Mouse (Mus musculus) left cerebral cortex, postnatal 36 days (tissue): ENCODE measurements at regions not wholly inside any gene's neighbourhood (a gene's known extent, or its start where the extent isn't known, plus 50 kb on each side); places are given as distances from the start of the nearest gene placed in this dataset.

Experiments used
- DNase-seq, 2 experiments: peaks; one replicate each; pipeline ENCODE4 v3.0.0; 2021 to 2022; ENCODE audit warnings: low spot score in 2 of 2, mixed read lengths in 1 of 2
- intact Hi-C: fragments of 180-260 bp; cut with DNase I; formaldehyde crosslinking; loops from one replicate; pipeline ENCODE4 v1.15.1; 2025

DNA sequence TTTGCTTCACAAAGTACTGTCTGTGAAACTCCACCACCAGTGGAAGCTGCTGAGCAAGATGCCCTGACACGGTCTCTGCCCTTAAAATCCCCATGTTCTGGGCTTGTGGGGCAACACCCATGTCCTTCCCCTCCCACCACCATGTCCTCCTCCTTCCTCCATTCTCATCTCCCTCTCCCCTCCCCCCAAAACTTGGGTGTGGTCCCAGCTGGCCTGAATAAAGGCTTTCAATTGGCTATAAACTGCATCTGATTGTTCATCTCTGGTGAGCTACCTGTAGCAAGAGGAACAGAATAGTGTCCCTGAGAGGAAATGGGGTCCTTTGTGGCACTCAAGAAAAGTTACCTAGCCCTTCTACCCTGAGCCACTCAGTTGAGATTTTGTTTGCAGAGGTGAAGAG, 91.8 kb downstream of the Slc16a9 start:
- intact Hi-C loops = no loop called here
- no peak for DNase-seq

DNA sequence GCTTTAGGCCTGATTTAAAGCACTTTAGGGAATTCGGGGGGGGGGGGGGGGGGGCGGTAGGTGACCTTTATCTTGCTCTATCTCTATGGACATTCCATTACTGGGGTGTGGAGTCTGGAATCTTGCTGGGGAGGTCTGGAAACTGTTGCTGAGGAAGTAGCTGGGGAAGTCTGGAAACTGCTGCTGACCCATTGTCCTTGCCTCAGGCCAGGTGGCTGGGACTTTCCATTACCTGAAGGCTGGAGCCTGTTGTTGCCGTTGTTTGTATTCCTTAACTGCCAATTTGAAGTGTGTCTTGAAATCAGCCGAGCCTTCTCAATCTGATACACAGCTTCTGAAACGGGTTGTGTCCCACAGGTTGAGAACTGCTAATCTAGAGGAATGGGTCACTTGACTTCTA, 80.9 kb upstream of the Fam13c start:
- intact Hi-C loops = no loop called here
- DNase-seq = no peak

DNA sequence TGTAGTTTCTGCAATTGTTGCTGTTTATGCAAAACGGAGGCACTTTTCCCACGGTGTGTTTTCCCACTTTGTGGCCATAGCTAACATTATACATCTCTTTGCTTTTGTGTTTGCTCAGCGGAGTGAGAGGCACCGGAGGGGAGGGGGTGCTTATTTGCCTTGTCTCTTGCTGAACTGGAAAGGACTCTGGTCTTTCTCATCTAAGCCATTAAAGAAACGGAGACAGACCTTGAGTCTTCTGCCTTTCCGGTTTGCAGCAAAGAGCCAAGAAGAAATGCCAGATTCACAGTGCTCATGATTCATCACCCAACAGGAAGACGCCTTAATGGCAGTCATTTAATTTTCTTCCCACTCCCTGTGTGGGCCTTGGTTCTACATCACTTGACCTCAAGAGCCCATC, 80.4 kb upstream of the Fam13c start:
- intact Hi-C loops = loop anchor here (10.0 kb wide), 1 partner anchor 455 kb away; no protein-coding TSS in a partner anchor

DNA sequence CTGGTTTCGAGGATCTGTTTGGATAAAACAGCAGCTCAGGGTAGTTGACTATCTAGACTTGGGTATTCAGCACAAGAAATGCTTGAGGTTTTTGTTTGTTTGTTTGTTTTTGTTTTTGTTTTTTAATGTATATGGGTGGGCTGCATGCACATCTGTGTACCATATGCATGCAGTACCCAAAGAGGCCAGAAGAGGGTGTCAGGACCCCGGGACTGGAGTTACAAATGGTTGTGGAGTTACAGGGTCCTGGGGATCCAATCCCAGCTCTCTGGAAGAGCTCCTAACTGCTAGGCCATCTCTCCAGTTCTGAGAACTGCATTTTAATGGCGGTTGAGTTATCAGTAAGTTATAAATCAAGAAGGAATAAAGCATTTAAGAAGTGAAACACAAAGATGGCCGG, 77.2 kb upstream of the Fam13c start:
- intact Hi-C loops = loop anchor here (10.0 kb wide), 1 partner anchor 452 kb away; no protein-coding TSS in a partner anchor

More for the DNA sequence above, 80.4 kb upstream of the Fam13c start:
- DNase-seq = no peak

DNA sequence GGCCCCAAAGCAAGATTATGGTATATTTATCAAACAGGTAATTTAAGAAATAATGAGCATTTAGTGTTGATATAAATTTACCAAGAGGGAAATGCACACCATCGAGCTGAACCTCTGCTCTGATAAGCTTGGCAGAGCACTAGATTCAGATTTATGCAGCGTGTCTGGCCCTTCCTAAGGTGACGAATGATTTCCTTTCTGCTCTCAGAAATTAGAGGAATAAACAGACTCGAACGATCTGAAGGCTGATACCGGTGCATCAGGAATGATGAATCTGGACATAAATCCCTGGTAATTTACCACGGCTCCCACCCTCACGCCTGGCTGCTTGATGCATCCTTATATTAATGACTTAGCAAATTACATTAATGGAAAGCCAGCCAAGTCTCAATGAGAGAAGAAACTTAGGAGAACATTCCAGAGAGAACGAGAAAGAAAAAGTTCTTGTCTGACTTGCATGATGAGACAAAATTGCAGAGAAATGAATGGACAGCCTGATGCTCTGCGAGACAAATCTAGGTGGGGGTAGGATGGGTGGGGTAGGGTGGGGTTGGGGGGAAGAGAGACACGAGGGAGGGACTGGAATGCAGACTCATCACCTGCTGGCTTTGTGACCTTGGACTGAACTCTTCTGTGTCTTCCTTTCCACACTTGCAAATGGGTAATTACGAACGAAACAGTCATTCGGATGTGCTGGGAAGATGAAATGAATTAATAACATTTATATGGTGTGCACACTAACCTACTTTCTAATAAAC, 75.9 kb upstream of the Fam13c start:
- intact Hi-C loops = loop anchor here (10.0 kb wide), 1 partner anchor 450 kb away; no protein-coding TSS in a partner anchor
- no peak for DNase-seq

More for the DNA sequence above, 77.2 kb upstream of the Fam13c start:
- no peak for DNase-seq

DNA sequence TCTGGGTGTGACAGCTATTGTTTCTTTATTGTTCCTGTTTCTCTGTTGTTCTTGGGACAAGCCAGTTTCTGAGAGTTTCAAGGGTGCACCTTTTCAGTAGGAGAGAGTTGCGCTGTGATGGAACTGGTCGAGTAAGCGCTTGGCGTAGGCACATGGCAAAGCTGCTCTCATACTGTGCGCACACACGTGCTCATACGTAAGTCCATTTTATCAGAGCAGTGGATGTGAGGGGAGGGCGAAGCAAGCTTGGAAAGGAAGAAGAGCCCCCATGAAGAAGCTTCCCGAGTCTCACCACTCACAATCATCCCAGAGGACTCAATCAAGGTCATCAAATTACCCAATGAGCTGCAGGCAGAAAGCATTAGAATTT, 75.3 kb upstream of the Fam13c start:
- DNase-seq = no peak

DNA sequence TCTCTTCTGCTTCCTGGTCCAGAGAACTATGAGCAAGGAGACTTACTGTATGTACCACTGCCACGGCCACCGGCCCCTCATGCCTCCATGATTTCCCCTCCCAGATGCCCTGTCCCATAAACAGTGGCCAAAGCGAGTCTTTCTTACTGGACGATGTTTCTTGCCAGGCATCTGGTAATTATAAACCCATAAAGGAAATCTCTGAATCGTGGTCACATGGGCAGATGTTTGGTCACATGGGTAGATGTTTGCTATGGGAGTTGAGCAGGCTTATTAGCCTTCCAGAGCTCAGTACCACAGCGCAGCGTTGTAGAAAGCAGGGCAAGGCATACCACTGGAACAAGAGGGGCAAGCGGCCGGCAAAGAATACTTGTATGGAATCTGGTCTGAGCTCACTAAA, 74.8 kb upstream of the Fam13c start:
- intact Hi-C loops = loop anchor here (5.0 to 10.0 kb wide), 3 partner anchors 142 to 449 kb away; no protein-coding TSS in a partner anchor
- no peak for DNase-seq

More for the DNA sequence above, 75.3 kb upstream of the Fam13c start:
- intact Hi-C loops = loop anchor here (5.0 to 10.0 kb wide), 3 partner anchors 142 to 450 kb away; no protein-coding TSS in a partner anchor

DNA sequence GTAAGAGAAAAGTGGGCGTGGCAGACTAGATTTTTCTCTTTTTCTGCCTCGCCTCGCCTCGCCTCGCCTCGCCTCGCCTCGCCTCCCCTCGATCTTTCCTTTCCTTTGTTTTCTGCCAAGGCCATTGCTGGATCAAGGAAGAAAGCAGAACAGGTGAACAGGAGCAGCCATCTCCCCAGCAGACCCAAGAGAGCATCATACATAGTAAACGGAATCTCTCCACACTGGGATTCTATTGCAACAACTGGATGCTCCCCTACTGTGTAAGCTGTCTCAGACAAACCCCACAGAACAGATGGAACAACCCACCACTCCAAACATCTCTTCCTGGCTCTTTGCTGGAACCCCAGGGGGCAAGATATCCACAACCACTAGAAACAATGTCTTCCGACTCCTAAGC, 72.4 kb upstream of the Fam13c start:
- intact Hi-C loops = loop anchor here (5.0 to 10.0 kb wide), 3 partner anchors 139 to 447 kb away; no protein-coding TSS in a partner anchor
- DNase-seq = no peak

DNA sequence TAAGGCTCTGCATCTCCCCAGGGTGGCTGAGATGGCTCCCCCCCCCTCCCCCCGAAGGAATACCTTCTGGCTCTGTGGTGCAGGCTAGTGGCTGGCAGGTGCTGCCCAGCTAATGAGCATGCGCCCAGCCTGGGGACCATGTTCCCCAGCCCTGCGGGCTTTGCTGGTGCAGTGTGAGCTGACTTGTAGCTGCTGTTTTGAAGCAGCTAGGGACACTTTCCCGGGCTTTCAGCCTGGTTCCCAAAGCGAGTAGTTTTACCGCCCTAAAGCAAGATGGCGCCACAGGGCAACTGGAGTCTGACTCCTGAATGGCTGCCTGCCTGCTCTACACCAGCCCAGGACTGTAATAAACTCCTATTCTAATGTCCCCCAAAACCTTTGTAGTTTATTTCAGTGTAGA, 71.6 kb upstream of the Fam13c start:
- intact Hi-C loops = loop anchor here (5.0 to 10.0 kb wide), 3 partner anchors 139 to 446 kb away; no protein-coding TSS in a partner anchor
- peak; percentile 54 to 58 for DNase-seq

DNA sequence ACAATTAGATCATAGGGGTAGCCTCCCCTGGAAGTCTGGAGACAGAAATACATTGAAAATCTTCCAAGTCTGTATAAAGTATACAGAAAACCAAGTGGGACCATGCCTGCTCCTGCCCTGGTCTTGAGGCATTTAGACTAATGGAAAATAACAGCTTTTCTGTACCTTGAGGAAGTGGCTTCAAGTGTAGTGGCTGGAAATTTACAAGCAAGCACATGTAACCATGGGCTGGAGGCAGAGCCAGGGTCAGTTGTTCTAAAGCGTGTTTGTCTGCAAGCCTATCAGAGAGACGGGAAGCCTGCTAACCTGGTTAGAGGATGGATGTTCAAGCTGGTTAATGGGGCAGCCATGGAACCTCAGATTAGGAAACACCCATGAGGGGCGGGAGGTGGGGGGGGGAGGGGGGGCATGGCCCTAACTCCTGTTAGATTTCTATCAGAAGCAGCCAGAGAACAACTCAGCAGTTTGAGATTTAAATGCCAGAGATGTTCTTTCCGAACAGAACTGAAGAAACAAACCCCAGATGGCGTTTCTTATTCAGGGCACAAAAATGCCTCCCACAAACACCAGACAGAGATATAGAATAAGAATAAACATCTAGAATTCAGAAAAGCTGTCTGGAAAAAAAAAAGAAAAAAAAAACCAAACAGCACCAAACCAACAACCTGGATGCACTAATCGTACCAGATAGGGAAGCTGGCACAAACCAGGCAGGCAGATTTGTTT, 67.7 kb upstream of the Fam13c start:
- peak in 1 of 2 experiments; percentile 21 for DNase-seq
- intact Hi-C loops = loop anchor here (2.0 to 5.0 kb wide), 2 partner anchors 46 to 170 kb away; no protein-coding TSS in a partner anchor

DNA sequence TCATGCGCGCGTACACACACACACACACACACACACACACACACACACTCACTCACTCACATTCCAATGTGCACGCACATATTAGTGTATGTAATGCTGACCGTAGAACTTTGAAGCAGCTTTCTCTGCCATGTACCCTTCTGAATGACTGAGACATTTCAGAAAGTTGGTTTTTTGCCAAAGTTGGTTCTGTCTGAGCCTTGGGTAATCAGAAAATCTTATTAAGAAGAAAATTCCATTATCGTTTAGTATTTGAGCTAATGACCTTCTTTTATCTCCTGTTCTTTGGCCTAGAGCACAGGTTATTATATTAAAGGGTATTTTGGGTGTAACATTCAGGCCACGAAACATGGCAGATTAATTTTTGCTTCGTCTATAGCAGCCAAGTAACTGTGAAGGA, 67.1 kb upstream of the Fam13c start:
- DNase-seq = no peak
- intact Hi-C loops = loop anchor here (2.0 to 5.0 kb wide), 2 partner anchors 46 to 169 kb away; no protein-coding TSS in a partner anchor

DNA sequence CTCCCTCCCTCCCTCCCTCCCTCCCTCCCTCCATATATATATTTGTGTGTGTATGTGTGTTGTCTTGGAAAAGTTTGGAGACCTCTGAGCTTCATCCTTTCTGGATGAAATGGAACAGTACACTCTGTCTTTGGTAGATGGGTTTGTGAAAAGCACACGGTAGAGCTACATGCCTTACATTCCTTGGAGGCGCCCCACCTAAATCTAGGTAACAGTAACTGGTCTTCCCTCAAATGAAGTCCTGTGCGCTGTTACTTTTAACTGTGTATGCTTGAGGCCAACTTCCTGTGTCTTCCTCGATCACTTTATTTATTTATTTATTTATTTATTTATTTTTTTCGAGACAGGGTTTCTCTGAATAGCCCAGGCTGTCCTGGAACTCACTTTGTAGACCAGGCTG, 66.4 kb upstream of the Fam13c start:
- intact Hi-C loops = loop anchor here (2.0 to 5.0 kb wide), 2 partner anchors 45 to 168 kb away; no protein-coding TSS in a partner anchor
- no peak for DNase-seq

DNA sequence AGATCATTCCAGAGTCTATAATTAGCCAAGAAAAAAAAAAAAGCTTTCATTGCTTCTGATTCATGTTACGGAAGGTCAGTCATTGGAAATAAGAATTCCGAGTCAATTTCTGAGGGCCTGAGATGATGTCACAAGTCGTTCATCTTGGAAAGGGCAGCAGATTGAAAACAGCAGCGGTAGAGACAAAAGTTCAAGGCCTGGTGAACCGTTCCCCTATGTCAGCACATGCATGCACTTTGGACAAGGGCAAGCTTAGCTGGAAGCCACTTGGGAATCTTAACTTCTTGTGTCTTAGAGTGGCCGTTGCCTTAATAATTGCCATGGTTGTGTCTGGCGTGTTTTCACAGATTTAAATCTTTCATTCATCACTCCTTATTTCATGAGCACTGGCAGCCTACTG, 65.6 kb upstream of the Fam13c start:
- no peak for DNase-seq
- intact Hi-C loops = loop anchor here (5.0 kb wide), 2 partner anchors 68 to 168 kb away; partner anchors contain the start of gene Fam13c

DNA sequence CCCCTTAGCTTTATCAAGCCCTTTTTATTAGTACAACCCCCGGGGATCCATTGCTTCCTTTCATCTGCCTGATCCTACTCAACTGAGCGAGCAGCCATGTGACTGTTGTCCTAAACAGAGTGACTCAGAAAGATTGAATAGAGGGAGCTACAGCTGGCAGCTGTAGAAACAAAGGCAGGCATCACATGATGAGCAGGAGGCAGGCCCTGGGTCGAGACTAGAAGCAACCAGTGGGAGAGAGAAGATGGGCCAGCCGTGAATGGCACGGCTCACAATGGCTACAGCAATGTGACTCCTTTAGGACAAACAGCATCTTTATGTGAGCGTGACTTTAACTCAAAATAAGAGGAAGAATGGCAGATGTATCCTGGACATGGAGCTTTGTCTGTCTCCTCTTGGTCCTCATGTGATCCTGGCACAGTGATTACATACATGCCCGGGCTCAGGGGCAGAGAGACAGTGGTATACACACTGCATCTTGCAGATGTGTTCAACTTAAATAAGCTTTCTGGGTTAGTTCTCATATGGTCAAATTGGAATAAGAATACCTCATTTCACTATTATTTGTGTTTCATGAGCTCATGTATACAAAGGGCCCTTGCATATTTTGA, 60.1 kb upstream of the Fam13c start:
- intact Hi-C loops = no loop called here
- peak in 1 of 2 experiments; percentile 21 for DNase-seq

DNA sequence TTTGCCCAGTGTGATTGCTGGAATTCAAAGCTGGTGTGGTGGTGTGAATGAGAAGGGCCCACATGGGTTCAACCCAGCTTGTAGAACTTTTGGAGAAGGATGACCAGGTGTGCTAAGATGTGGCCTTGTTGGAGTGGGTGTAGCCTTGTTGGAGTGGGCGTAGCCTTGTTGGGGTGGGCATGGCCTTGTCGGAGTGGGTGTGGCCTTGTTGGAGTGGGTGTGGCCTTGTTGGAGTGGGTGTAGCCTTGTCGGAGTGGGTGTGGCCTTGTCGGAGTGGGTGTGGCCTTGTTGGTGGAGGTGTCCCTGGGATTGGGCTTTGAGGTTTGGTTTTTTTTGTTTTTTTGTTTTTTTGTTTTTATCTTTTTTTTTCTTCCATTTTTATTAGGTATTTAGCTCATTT, 55.6 kb upstream of the Fam13c start:
- DNase-seq = no peak
- intact Hi-C loops = no loop called here

DNA sequence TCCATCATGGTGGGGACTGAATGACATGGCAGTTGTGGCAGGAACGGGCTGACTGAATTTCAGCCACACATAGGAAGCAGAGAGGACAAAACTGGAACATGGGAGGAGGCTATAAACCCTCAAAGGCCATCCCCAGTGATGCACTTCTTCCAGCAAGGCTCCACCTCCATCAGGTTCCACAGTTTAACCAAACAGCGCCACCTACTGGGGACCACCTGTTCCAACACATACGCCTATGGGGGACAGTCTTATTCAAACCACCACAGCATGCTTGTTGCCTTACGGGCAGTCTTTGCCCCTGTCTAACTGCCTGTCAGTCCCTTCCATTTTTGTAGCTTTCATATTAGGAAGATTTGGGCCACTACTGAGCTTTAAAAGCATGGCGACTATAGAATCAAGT, 52.6 kb upstream of the Fam13c start:
- intact Hi-C loops = no loop called here
- no peak for DNase-seq
